Mouse (Mus musculus) gastrocnemius, adult 18-20 months (tissue): ENCODE measurements around the gene Ikbip. TPM values are rescaled to one million over a fixed set of nuclear protein-coding genes. Genes with fewer than 3 reads are reported as not detected.

Experiments used
- DNase-seq: peaks from one replicate; pipeline ENCODE4 v3.0.0; 2021; ENCODE audit warnings: low spot score
- long read RNA-seq, 2 experiments: library from polyadenylated mRNA; stranded (forward); transcript quantifications; one replicate each; pipeline ENCODE4 v2.0.0; 2021
- total RNA-seq, 2 experiments: library from RNA; stranded (reverse); gene quantifications; 2 replicates each; pipeline ENCODE4 v1.2.3; 2021

Gene Ikbip
- total RNA-seq: 10 to 100 TPM in 1 of 2 experiments, 1 to 10 TPM in 1; 9.7 to 12.7 TPM
- long read RNA-seq, experiment 1, transcript Ikbip-202 (3 exons, 1,328 nt): major isoform, 8 of 19 reads
- long read RNA-seq, experiment 1, transcript Ikbip-201 (3 exons, 3,232 nt): minor isoform, 6 of 19 reads
- long read RNA-seq, experiment 1, partial matches to known transcripts: 0 of 19 reads
- long read RNA-seq, experiment 1, other reads (novel, unspliced or antisense): 5 of 19 reads
- long read RNA-seq, experiment 2, partial matches to known transcripts: 0 of 7 reads
- long read RNA-seq, experiment 2, other reads (novel, unspliced or antisense): 1 of 7 reads

DNA sequence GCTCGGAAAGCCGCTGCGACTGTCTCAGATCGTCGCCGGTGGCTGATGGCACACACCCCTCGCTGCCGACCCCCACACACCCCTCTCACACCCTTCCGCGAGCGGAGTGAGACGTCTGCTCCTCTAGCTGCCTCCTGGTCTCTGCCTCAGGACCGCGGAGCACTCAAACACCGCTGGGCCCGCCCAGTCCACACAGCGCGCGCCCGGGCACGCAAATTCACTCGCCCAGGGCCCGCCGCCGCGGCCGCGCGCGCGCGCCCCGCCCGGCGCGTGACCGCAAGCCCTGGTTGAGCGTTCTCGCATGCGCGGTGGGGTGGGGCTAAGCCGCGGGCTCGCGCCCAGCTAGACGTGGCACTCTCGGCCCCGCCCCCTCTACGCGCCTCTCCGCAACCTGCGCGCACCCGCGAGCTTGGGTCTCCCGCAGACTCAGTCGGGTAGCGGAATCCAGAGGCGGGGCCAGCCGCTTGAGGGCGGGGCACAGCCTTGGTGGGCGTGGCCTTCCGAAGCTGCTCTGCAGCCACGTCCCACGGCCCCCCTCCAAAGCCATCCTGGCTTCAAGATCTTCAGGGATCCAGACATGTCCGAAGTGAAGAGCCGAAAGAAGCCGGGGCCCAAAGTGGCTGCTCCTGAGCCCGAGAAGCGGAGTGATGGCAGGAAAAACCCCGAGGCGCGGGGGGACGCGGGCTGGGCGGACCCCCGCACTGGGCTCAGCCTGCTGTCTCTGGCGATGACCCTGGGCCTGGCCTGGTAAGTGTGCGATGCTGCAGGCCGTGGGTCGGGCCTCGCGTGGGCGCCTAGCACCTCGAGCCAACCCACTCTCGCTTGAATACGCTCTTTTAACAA is at the start of gene Ikbip, which contains the start of gene Apaf1:
Ikbip (plus strand) TSS at position 391 of the 843 bp plus-strand sequence.
Apaf1 (minus strand) TSS at position 221 of the 843 bp plus-strand sequence.
- peak; percentile 99 for DNase-seq

DNA sequence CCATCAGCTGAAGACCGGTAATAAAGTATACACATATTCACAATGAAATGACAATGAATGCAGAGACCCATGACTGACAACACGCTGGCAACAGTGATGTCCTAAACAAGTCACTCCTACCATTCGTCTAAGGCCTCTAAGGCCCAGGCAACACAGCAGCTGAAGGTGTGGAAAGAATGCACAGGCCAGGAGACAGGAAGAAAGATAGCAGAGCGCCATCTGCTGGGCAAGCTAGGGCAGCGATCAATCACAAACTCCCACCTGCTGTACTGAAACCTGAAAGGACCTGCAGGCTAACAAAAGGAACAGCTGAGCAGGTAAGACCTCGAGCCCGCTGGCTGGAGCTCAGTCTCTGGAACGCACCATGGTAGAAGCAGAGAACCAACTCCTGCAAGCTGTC is 48.8 kb upstream of the Ikbip start:
- peak; percentile 53 for DNase-seq

DNA sequence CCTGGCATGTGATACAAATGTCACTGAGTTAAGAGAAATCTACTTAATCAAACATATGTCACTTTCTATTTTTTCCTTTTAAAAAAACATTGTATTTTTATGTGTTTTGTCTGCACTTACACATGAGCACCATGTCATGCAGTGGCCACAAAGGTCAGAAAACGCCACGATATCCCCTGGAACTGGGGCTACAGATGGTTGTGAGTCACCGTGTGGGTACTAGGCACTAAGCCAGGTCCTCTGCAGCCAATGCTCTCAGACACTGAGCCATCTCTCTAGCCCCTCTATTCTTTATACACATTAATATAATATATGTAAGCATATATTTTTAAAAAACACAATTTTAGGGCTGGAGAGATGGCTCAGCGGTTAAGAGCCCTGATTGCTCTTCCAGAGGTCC is 33.0 kb upstream of the Ikbip start:
- DNase-seq: no peak

- no peak for DNase-seq
Observed at GRCm38 (mm10) chr10:91051156-91051555, 31.6 kb upstream of the Ikbip start.

DNA sequence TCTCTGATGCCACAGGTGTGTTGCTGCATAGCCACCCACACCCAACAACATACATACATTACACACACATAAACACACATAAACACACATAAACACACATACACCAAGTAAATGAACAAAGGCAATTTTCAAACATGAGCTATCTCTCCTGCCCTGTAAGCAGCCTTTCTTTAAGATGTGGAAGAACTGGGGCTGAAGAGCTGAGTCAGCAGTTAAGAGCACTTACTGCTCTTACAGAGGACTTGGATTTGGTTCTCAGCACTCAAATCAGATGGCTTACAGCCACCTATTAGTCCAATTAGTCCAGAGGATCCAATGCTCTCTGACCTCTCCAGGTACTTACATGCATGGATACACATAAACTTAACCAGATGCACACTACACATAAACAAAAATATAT is 30.0 kb upstream of the Ikbip start:
- no peak for DNase-seq

- no peak for DNase-seq
Observed at GRCm38 (mm10) chr10:91060742-91061141, 22.0 kb upstream of the Ikbip start.

DNA sequence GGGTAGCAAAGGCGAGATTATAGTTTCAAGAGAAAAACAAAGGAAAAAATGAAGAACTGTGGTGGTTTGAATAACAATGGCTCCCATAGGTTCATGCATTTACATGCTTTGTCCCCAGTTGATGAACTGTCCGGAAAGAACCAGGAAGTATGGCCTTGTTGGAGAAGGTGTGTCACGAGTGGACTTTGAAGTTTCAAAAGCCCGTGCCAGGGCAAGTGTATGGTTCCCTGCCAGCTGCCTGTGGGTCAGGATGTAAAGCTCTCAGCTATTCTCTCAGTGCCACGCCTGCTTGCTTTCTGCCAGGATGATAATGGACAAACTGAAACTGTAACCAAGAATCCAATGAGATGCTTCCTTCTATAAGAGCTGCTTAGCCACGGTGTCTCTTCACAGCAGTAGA is 20.4 kb upstream of the Ikbip start:
- DNase-seq: no peak

GRCm38 (mm10) chr10:91071768-91072167 is 11.0 kb upstream of the Ikbip start:
- no peak for DNase-seq

GRCm38 (mm10) chr10:91073345-91073744 is 9.4 kb upstream of the Ikbip start:
- DNase-seq: peak; percentile 39

DNA sequence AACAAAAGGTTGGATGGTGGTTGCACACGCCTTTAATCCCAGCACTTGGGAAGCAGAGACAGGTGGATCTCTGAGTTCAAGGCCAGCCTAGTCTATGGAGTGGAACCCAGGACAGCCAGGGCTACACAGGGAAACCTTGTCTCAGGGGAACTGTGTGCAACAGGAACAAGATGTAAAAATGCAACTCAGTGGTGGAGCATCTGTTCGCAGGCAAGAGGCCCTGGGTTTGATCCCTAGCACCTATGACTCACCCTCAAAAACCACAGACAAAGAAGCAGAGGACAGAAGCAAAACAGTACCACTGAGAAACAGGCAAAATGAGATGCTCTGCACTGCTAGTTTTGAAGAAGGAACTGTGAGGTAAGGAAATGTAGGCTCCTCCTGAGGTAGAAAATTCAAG is 6.1 kb upstream of the Ikbip start:
- no peak for DNase-seq

DNA sequence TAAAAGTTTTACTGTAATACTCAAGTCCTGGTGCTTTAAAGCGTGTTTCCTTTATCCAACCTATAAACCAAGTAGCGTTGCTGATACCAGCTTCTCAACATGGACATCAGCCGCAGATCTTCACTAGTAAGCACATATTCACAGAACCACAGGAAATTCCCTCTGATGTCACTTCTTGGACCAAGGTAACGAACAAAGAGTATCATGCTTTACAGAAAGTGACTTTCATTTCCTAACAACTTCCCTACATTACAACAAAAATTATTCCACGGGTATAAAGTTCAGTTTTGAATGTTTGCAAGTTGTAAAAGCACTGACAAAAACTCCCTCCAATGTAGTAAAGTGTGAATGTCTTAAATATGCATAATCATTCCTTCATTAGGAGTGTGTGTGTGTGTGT is 2.2 kb upstream of the Ikbip start:
- DNase-seq: no peak

DNA sequence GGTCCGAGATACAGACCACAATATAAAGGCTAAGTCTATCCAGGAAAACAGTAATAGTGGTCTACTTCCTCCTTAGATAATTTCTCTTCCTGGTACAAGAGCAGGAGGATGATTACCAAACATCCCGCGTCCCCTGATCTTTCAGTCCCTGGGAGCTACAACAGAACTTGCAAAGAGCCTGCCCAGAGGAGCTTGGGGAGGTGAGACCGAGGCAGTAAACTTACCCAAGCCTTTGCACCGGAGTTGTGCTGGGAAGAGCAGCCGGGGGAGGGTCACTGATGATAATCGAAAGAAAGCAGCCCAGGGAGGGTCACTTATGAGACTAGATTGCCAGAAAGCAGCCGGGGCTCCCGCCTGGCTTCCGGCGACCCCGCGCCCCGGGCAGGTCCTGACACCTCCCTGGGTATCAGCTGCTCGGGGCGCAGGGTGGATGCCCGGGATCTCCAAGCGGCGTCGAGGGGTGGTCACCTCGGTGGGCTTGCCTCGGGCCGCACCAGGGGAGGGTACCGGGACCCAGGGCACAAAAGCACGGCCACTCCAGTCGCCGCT is 707 bp upstream of the Ikbip start:
- DNase-seq: no peak

- no peak for DNase-seq
Observed at GRCm38 (mm10) chr10:91083393-91083927, 720 bp downstream of the Ikbip start.

DNA sequence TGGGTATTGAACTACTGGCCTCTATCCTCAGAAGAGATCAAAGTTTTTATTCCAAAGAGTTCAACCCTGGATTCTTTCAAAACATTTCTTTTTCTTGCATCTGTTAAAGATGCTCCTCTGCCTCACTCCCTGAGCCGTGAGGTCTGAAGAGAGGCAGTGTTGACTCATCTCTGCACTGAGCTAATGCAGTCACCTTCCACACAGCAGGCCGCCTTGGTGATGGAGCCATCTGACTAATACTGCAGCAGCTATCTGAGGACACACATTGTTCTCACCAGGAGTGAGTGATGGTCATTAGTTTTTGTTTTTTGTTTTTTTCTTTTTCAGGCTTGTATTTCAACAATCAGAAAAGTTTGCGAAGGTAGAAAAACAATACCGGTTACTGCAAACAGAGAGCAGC is 10.1 kb downstream of the Ikbip start:
- no peak for DNase-seq

DNA sequence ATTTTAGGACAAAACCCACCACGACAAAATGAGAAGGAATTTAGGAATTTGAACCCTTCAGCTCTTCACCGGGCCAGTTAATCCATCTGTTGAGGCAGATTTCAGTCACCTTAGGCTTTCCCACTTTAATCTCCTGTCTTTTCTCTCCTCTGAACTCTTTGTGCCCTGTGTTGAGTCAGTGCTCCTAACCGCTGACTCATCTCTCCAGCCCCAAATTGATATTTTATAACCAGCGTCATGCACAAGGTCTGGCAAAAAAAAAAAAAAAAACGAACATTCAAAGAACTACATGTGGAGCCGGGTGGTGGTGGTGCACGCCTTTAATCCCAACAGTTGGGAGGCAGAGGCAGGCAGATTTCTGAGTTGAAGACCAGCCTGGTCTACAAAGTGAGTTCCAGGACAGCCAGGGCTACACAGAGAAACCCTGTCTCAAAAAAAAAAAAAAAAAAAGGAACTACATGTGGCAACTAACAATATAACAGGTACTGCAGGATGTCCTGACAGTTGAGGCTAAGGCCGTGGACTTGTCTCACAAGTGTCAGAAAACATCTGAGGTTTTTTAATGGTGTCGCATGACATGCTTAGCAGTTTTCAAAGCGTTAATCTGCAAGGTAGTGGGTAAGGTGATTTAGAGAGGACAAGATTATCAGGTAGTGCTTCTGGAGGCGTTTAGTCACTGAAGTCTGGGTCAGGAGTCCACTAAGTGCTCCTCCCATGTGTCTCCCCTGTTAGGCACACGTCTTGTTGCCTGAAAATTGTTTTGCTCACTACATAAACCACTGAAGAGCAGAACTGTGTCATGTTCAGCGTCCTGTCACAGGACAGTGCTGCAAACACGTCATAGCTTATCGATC is 11.7 kb downstream of the Ikbip start:
- DNase-seq: no peak

DNA sequence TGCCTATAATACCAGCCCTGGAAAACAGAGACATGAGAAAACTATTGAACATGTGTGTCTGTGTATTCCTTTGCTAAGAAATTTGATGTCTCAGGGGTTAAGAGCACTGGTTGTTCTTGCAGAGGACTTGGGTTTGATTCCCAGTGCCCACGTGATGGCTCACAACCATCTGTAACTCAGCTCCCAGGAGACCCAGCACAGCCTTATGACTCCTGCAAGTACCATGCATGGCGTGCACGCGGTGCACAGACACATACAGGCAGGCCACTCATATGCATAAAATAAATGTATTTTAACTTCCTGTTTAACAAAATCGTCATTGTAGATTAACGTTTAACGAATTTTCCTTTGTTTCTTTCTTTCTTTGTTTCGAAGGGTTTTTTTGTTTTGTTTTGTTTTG is 15.3 kb downstream of the Ikbip start:
- no peak for DNase-seq

DNA sequence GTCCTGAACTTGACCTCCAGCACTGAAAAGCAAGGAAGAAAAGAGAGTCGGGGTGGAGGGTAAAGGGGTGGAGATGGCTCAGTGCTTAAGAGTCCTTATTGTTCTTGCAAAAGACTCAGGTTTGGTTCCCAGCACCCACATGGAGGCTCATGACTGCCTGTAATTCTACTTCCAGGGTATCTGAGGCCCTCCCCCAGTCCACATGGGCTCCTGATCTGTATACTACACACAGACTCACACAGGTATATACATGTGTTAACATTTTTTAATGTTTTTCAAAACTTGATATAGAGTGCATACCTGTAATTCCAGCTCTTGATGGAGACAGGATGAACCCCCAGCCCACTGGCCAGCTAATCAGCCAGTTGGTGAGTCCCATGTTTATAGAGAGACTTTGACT is 17.4 kb downstream of the Ikbip start:
- no peak for DNase-seq

DNA sequence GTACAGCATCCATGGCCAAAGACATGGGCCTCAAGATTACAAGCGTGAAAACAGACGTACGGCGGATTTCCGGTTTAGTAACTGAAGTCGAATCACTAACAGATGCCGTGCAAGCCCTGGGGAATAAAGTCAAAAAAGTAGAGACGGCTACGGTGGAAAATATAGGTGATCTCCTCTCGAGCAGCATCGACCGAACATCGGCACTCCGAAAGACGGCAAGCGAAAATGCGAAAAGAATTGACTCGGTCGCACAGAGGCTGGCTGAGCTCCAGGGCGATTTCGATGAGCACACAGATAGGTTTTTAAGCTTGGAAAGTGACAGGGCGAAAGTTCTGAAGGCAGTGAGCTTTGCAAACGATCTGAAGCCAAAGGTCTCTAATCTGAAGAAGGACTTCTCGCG is 19.2 kb downstream of the Ikbip start:
- DNase-seq: no peak

DNA sequence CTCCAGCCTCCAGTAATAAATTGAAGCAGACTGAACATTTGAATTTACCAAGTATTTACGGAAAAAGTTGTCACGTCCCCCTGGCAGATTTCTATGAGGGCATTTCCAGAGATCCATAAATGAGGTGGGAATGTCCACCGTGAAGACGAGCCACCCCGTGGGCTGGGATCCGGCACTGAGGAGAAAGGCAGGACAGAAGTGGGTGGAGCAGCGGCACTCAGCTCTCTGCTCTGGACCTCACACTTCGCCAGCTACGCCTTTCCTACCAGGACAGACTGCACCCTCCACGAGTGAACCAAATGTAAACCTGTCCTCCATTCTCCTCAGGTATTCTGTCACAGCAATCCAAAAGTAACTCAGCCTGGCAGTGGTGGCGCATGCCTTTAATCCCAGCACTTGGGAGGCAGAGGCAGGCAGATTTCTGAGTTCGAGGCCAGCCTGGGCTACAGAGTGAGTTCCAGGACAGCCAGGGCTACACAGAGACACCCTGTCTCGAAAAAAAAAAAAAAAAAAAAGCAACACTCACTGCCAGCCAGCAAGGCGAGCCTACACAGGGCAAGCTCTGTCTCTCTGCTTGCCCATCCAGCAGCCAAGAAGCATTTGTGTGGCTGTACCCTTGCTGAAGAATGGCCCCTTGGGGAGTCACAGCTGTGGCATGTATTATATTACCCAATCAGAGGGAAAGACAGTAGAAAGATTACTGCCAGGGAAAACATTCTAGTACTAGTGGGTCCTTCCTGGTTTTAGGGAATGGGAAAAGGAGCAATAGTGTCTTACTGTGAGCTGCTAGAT is 20.3 kb downstream of the Ikbip start:
- no peak for DNase-seq

DNA sequence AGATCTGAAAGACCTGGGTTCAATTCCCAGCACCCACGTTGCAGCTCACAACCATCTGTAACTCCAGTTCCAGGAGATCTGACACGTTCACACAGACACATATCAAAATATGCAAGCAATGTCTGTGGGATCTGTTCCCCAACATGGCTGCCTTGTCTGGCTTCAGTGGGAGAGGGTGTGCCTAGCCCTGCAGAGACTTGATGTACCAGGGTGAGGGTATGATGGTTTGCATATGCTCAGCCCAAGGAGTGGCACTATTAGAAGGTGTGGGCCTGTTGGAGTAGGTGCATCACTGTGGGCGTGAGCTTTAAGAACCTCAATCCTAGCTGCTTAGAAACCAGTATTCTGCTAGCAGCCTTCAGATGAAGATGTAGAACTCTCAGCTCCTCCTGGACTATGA is 23.2 kb downstream of the Ikbip start:
- no peak for DNase-seq

GRCm38 (mm10) chr10:91109841-91110240 is 27.1 kb downstream of the Ikbip start:
- no peak for DNase-seq
